Mouse (Mus musculus) gastrocnemius, adult 8-10 months (tissue): ENCODE measurements around the gene Myh7. TPM values are rescaled to one million over a fixed set of nuclear protein-coding genes. Genes with fewer than 3 reads are reported as not detected.
"Not testable (repeated sequence)": the region's sequence is repeated elsewhere in the genome, so short reads cannot be mapped to it uniquely, and the experiment has no call there.

ENCODE experiments used
- DNase-seq, 2 experiments: peaks; one replicate each; pipeline ENCODE4 v3.0.0; 2022; ENCODE audit warnings: low spot score in 2 of 2
- total RNA-seq, 4 experiments: library from RNA; stranded (reverse); gene quantifications; 2 replicates each; pipeline ENCODE4 v1.2.4; 2022

Myh7 gene
- total RNA-seq: 100 to 1,000 TPM; 508 to 760 (median 618) TPM

- DNase-seq: no peak
Measured at GRCm38 (mm10) chr14:54994136-54994868, at the start of gene Myh7. Gene Myh7 (minus strand): TSS chr14:54994626.

- not testable (repeated sequence) for DNase-seq
Measured at GRCm38 (mm10) chr14:55043694-55044093, 49.3 kb upstream of the Myh7 start.

GRCm38 (mm10) chr14:55032695-55033225, 38.3 kb upstream of the Myh7 start:
- DNase-seq: no peak

- DNase-seq: no peak
Measured at GRCm38 (mm10) chr14:55029034-55029698, 34.7 kb upstream of the Myh7 start.

GRCm38 (mm10) chr14:55028333-55028835, 34.0 kb upstream of the Myh7 start:
- no peak for DNase-seq

- DNase-seq: no peak
Measured at GRCm38 (mm10) chr14:55027653-55028052, 33.2 kb upstream of the Myh7 start.

GRCm38 (mm10) chr14:55027251-55027650, 32.8 kb upstream of the Myh7 start:
- no peak for DNase-seq

- no peak for DNase-seq
Measured at GRCm38 (mm10) chr14:55025527-55025926, 31.1 kb upstream of the Myh7 start.

GRCm38 (mm10) chr14:55024236-55024635, 29.8 kb upstream of the Myh7 start:
- DNase-seq: no peak

- no peak for DNase-seq
Measured at GRCm38 (mm10) chr14:55023011-55023410, 28.6 kb upstream of the Myh7 start.

GRCm38 (mm10) chr14:55020394-55020793, 26.0 kb upstream of the Myh7 start:
- DNase-seq: no peak

- no peak for DNase-seq
Measured at GRCm38 (mm10) chr14:55016876-55017275, 22.4 kb upstream of the Myh7 start.

GRCm38 (mm10) chr14:55015767-55016111, 21.3 kb upstream of the Myh7 start:
- no peak for DNase-seq

- DNase-seq: peak; percentile 95 to 98
Measured at GRCm38 (mm10) chr14:55014991-55015766, 20.8 kb upstream of the Myh7 start, which contains the start of gene Ngdn. Gene Ngdn (plus strand): TSS chr14:55015454.

- peak in 1 of 2 experiments; percentile 13 for DNase-seq
Measured at GRCm38 (mm10) chr14:55014591-55014990, 20.2 kb upstream of the Myh7 start.

- no peak for DNase-seq
Measured at GRCm38 (mm10) chr14:55011116-55011515, 16.7 kb upstream of the Myh7 start.

- DNase-seq: no peak
Measured at GRCm38 (mm10) chr14:55008417-55008816, 14.0 kb upstream of the Myh7 start.

GRCm38 (mm10) chr14:55007120-55007908, 12.9 kb upstream of the Myh7 start:
- no peak for DNase-seq

- no peak for DNase-seq
Measured at GRCm38 (mm10) chr14:55006541-55006940, 12.1 kb upstream of the Myh7 start.

- DNase-seq: no peak
Measured at GRCm38 (mm10) chr14:55005967-55006366, 11.5 kb upstream of the Myh7 start.

GRCm38 (mm10) chr14:55005506-55005905, 11.1 kb upstream of the Myh7 start:
- DNase-seq: no peak
